Mouse (Mus musculus) embryonic facial prominence, embryonic 10.5 days (tissue): ENCODE measurements at regions not wholly inside any gene's neighbourhood (a gene's known extent, or its start where the extent isn't known, plus 50 kb on each side); places are given as distances from the start of the nearest gene placed in this dataset.

Experiments
- DNase-seq: peaks from one replicate; pipeline ENCODE4 v3.0.0-alpha.2; 2017; ENCODE audit warnings: low spot score
- H3K27ac ChIP-seq: fragments of 300-500 bp; sonication (generic); replicated peaks from 2 replicates; pipeline ENCODE4 v1.5.1; 2016; ENCODE audit warnings: mild to moderate bottlenecking
- H3K27me3 ChIP-seq: fragments of 300-500 bp; sonication (generic); replicated peaks from 2 replicates; pipeline ENCODE4 v1.6.1; 2016; ENCODE audit warnings: low read depth, mild to moderate bottlenecking; ENCODE audit not compliant: poor library complexity, severe bottlenecking
- H3K36me3 ChIP-seq: fragments of 300-500 bp; sonication (generic); replicated peaks from 2 replicates; pipeline ENCODE4 v1.6.1; 2016; ENCODE audit warnings: mild to moderate bottlenecking, moderate library complexity
- H3K4me1 ChIP-seq: fragments of 300-500 bp; sonication (generic); 2 replicates; pipeline ENCODE4 v1.6.1; 2016
- H3K4me3 ChIP-seq: fragments of 300-500 bp; sonication (generic); 2 replicates; pipeline ENCODE4 v1.5.1; 2016; ENCODE audit warnings: mild to moderate bottlenecking, moderate library complexity
- H3K9me3 ChIP-seq: fragments of 300-500 bp; sonication (generic); 2 replicates; pipeline ENCODE4 v1.6.1; 2016; ENCODE audit warnings: mild to moderate bottlenecking
- WGBS: fragments of 180-500 bp; shearing (Covaris S2); methylation state at CpG from one replicate; pipeline ENCODE4 v1.1.7; 2016; 5-methylcytosine and 5-hydroxymethylcytosine counted together

DNA sequence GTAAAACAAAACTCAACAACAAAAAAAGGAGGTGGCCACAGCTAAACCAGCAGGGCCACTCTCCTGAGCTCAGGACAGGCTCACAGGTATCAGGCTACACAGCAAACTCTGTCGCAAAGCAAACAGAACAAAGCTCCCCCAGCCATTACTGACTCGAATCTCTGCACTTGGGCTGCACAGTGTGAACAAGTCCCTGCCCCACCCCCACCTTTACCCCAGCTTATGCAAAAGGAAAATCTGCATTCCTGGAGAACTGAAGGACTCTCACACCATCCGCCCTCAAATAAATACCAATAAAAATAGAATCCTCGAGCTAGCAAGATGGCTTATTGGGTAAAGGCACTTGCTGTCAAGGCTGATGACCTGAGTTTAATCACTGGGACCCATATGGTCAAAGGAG is 60.6 kb upstream of the Syt13 start:
- H3K4me3 ChIP-seq = no peak overlapping the region
- WGBS = 53% methylated on average over 4 of the region's 4 CpGs
- DNase-seq = no peak
- H3K27ac ChIP-seq = no peak overlapping the region
- H3K4me1 ChIP-seq = peaks cover 13% of the 10 kb centered on the region; the same call in 1 of the 2 replicates
- no peaks in the 10 kb centered on the region for H3K27me3 ChIP-seq
- no peaks in the 10 kb centered on the region for H3K36me3 ChIP-seq
- H3K9me3 ChIP-seq = no peaks in the 10 kb centered on the region

DNA sequence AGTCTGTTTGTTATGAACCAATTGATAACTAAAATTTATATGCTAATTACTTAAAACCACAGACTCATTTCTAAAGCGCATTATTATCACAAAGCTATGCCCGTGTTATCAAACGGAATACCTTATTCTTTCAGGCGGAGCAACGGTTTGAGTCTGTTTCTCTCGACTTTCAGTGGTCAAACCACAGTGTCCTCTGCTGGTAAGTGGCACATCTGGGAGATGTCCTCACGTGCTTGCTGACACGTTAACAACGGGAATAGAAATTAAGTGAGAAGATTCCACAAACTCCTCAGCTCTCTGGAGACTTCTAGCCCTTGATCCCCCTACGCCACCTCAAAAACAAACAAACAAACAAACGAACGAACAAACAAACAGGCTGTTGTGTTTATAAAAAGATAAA is 58.9 kb upstream of the Syt13 start:
- Histone ChIP-seq H3K36me3 (no peaks in the 10 kb centered on the region), H3K27ac (no peak overlapping the region), H3K4me3 (no peak overlapping the region), H3K9me3 (no peaks in the 10 kb centered on the region), H3K4me1 (peaks cover 8% of the 10 kb centered on the region; the same call in 1 of the 2 replicates), H3K27me3 (no peaks in the 10 kb centered on the region)
- 82% methylated on average over 12 of the region's 12 CpGs for WGBS
- DNase-seq = no peak

DNA sequence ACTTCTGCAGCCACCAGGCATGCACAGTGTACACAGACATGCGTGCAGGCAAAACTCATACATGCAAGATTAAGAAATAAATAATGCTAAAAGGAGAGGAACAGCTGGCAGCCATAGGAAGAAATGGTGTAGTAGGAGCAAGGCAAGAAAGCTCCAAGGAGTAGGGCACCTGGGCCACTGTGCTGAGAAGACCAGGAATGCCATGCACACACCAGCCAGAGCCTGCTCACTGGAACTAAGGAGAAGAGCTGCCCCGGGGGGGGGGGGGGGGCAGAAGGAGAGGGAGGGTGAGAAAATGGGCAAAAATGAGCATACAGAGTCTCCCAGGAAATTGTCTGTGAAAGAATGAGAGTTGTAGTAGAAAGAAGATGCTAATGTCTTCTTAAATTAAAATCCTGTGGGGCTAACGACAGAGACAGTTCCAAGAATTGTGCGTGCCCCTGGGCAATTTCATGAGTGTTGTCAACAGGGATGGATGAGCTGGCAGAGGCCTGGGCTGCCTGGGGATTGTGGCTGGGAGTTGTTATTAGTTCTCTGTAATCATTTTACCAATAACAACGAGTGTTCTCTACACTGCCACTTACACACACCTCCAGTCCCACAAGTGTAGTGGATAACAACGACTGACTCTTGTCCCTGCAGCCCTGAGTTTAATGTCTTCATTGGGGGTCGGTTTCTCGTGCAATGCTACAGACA is 54.2 kb upstream of the Syt13 start:
- Histone ChIP-seq H3K4me1 (no peaks in the 10 kb centered on the region), H3K36me3 (no peaks in the 10 kb centered on the region), H3K27ac (no peak overlapping the region), H3K9me3 (0 out of 2 replicates have a peak, but pooled peaks cover 10% of the 10 kb centered on the region), H3K4me3 (no peak overlapping the region), H3K27me3 (no peaks in the 10 kb centered on the region)
- no peak for DNase-seq
- 78% methylated on average over 8 of the region's 8 CpGs for WGBS
